ENCODE assay signal across 9 mouse cellular contexts in genomic region chr10:39624837-39625625, GRCm38 (mm10). TPM values are rescaled to one million over a fixed set of nuclear protein-coding genes. Genes with fewer than 3 reads are reported as not detected.
DNase-seq lines count a peak whose midpoint lies in the region; ATAC-seq lines count a peak whose summit lies in the region.
"Had no signal": no experiment of that assay in that cellular context is flagged by ENCODE, and none has a peak within 500 bp of the region (broad histone marks: within the 10 kb centered on the region; RNA-seq: fewer than 3 reads in every experiment).

No protein-coding gene starts in this region.

- H3K4me3 ChIP-seq in forebrain, embryonic 12.5 days (replicated peaks), result no peak overlapping the region
- H3K4me3 ChIP-seq in forebrain, embryonic 14.5 days (ENCODE audit: low read depth, low read length), result no peak overlapping the region
- H3K4me3 ChIP-seq in liver, embryonic 13.5 days (replicated peaks), result no peak overlapping the region
- H3K4me3 ChIP-seq: midbrain, embryonic 12.5 days had no signal

- peaks cover 30% of the 10 kb centered on the region for H3K4me1 ChIP-seq in forebrain, embryonic 12.5 days
- H3K4me1 ChIP-seq in forebrain, embryonic 14.5 days (ENCODE audit: control insufficient read depth, insufficient read depth, low read length), result peaks cover 8% of the 10 kb centered on the region; the same call in 1 of the 2 replicates
- H3K4me1 ChIP-seq in liver, embryonic 13.5 days (replicated peaks), result peaks cover 13% of the 10 kb centered on the region; the same call in 1 of the 2 replicates

- 0 out of 2 replicates have a peak overlapping the region, but pooled peaks have one; percentile 0 for H3K27ac ChIP-seq in forebrain, embryonic 12.5 days
- H3K27ac ChIP-seq in forebrain, embryonic 14.5 days (ENCODE audit: low read depth, low read length), result no peak overlapping the region
- H3K27ac ChIP-seq in liver, embryonic 13.5 days, result no peak overlapping the region
- H3K27ac ChIP-seq: midbrain, embryonic 12.5 days had no signal

- H3K9ac ChIP-seq in forebrain, embryonic 12.5 days, result no peak overlapping the region
- no peak overlapping the region for H3K9ac ChIP-seq in forebrain, embryonic 14.5 days (ENCODE audit: low read length)
- H3K9ac ChIP-seq in liver, embryonic 13.5 days, result no peak overlapping the region
- H3K9ac ChIP-seq: midbrain, embryonic 12.5 days had no signal

- 51% methylated on average over 12 of the region's 12 CpGs for WGBS in forebrain, embryonic 12.5 days
- 51% methylated on average over 12 of the region's 12 CpGs for WGBS in forebrain, embryonic 14.5 days
- WGBS in liver, embryonic 13.5 days (ENCODE audit: insufficient replicate concordance), result 53% methylated on average over 12 of the region's 12 CpGs

- no peaks in the 10 kb centered on the region for H3K9me3 ChIP-seq in forebrain, embryonic 12.5 days
- H3K9me3 ChIP-seq in forebrain, embryonic 14.5 days (replicated peaks; ENCODE audit: control insufficient read depth, low read length), result no peaks in the 10 kb centered on the region
- H3K9me3 ChIP-seq in liver, embryonic 13.5 days (replicated peaks), result no peaks in the 10 kb centered on the region
- H3K9me3 ChIP-seq: midbrain, embryonic 12.5 days had no signal

- H3K4me2 ChIP-seq in forebrain, embryonic 12.5 days, result no peak overlapping the region
- H3K4me2 ChIP-seq in forebrain, embryonic 14.5 days (ENCODE audit: low read length), result no peak overlapping the region
- no peak overlapping the region for H3K4me2 ChIP-seq in liver, embryonic 13.5 days
- H3K4me2 ChIP-seq: midbrain, embryonic 12.5 days had no signal

- intact Hi-C loops in left cerebral cortex, postnatal 4 days (cut with DNase I), result no loop called here

- DNase-seq in forebrain, embryonic 14.5 days (ENCODE audit: low spot score), result no peak
- peak; percentile 66 for DNase-seq in urinary bladder, postnatal 14 days (ENCODE audit: low spot score)
- no peak for DNase-seq in urinary bladder, adult 18-20 months (ENCODE audit: low spot score in 2 of 2)
- no peak for DNase-seq in liver, embryonic 13.5 days
- DNase-seq in left cerebral cortex, postnatal 4 days, result no peak
- DNase-seq in testis, postnatal 10 days (ENCODE audit: low spot score), result no peak
- no peak for DNase-seq in thymus, adult 18-20 months

- no peaks in the 10 kb centered on the region for H3K27me3 ChIP-seq in forebrain, embryonic 12.5 days
- no peaks in the 10 kb centered on the region for H3K27me3 ChIP-seq in forebrain, embryonic 14.5 days (replicated peaks; ENCODE audit: control insufficient read depth, insufficient read depth, low read length)
- H3K27me3 ChIP-seq in liver, embryonic 13.5 days, result no peaks in the 10 kb centered on the region
- H3K27me3 ChIP-seq: midbrain, embryonic 12.5 days had no signal

- peaks cover 5% of the 10 kb centered on the region; the same call in 1 of the 2 replicates for H3K36me3 ChIP-seq in forebrain, embryonic 12.5 days (replicated peaks)
- peaks cover 9% of the 10 kb centered on the region for H3K36me3 ChIP-seq in forebrain, embryonic 14.5 days (ENCODE audit: control insufficient read depth, insufficient read depth, low read length)
- H3K36me3 ChIP-seq in liver, embryonic 13.5 days, result no peaks in the 10 kb centered on the region

- no peak for ATAC-seq in forebrain, embryonic 12.5 days (ENCODE audit: low FRiP score)
- ATAC-seq in forebrain, embryonic 14.5 days, result no peak
- ATAC-seq in liver, embryonic 13.5 days (ENCODE audit: low read depth), result peak; percentile 54

RNA-seq across cellular contexts. Expression of gene Traf3ip2, which starts 12.3 kb away (rescaled TPM):
- 4.7 and 6.0 TPM in 2 replicates for polyA plus RNA-seq in forebrain, embryonic 12.5 days (2016; fragmentation: Nextera tagmentation; extraction: Ambion mirVana)
- polyA plus RNA-seq in forebrain, embryonic 14.5 days (2014; fragmentation: Nextera tagmentation; extraction: Ambion mirVana), result 4.8 and 5.7 TPM in 2 replicates
- polyA plus RNA-seq in liver, embryonic 13.5 days (2015; fragmentation: Nextera tagmentation; extraction: Ambion mirVana), result 1.9 and 2.2 TPM in 2 replicates
- total RNA-seq in left cerebral cortex, postnatal 4 days (2021), result 1 to 10 TPM in 1 of 2 experiments, under 1 TPM in 1; 0.52 to 1.5 TPM
